Mouse (Mus musculus) limb, embryonic 11.5 days (tissue): Measurements from ENCODE around the gene Ifitm6. TPM values are rescaled to one million over a fixed set of nuclear protein-coding genes. Genes with fewer than 3 reads are reported as not detected.
A peak's percentile ranks its signal among the peaks of the same experiment; 100 is the strongest.

Experiments used
- ATAC-seq: fragments of 200-750 bp; cut with Nextera tagmentation; 2 replicates; pipeline ENCODE4 v1.8.0; 2017; ENCODE audit warnings: low read depth; ENCODE audit not compliant: insufficient number of reproducible peaks, low FRiP score, low TSS enrichment
- DNase-seq: peaks from one replicate; pipeline ENCODE4 v3.0.0-alpha.2; 2015; ENCODE audit warnings: low spot score
- H3K27ac ChIP-seq: fragments of 300-500 bp; sonication (generic); replicated peaks from 2 replicates; pipeline ENCODE4 v1.5.1; 2014; ENCODE audit warnings: low read depth, mild to moderate bottlenecking, low read length
- H3K27me3 ChIP-seq: fragments of 300-500 bp; sonication (generic); 2 replicates; pipeline ENCODE4 v1.6.1; 2014; ENCODE audit warnings: mild to moderate bottlenecking, low read length, mixed read lengths; ENCODE audit not compliant: control insufficient read depth, insufficient read depth
- H3K36me3 ChIP-seq: fragments of 300-500 bp; sonication (generic); 2 replicates; pipeline ENCODE4 v1.6.1; 2014; ENCODE audit warnings: mild to moderate bottlenecking, low read length, moderate library complexity, mixed read lengths; ENCODE audit not compliant: control insufficient read depth, insufficient read depth
- H3K4me1 ChIP-seq: fragments of 300-500 bp; sonication (generic); 2 replicates; pipeline ENCODE4 v1.6.1; 2014; ENCODE audit warnings: low read length, mixed read lengths; ENCODE audit not compliant: control insufficient read depth, insufficient read depth
- H3K4me2 ChIP-seq: fragments of 300-500 bp; sonication (generic); 2 replicates; pipeline ENCODE4 v1.6.1; 2014; ENCODE audit warnings: low read depth, mild to moderate bottlenecking, moderate library complexity; ENCODE audit not compliant: severe bottlenecking
- H3K4me3 ChIP-seq: fragments of 300-500 bp; sonication (generic); 2 replicates; pipeline ENCODE4 v1.5.1; 2014; ENCODE audit warnings: low read depth, low read length
- H3K9ac ChIP-seq: fragments of 300-500 bp; sonication (generic); 2 replicates; pipeline ENCODE4 v1.6.1; 2014; ENCODE audit warnings: mild to moderate bottlenecking, low read length
- H3K9me3 ChIP-seq: fragments of 300-500 bp; sonication (generic); 2 replicates; pipeline ENCODE4 v1.6.1; 2016; ENCODE audit warnings: low read length; ENCODE audit not compliant: control insufficient read depth
- WGBS: fragments of 180-500 bp; shearing (Covaris S2); extraction: QIAGEN DNeasy Blood & Tissue Kit; methylation state at CpG from one replicate; pipeline ENCODE4 v1.1.7; 2014; 5-methylcytosine and 5-hydroxymethylcytosine counted together
- polyA plus RNA-seq: library from polyadenylated mRNA; unstranded; fragments of >200 nt; fragmentation: Nextera tagmentation; extraction: Ambion mirVana; gene quantifications from 2 replicates; pipeline ENCODE4 v1.2.1, GENCODE M21; 2014

The Ifitm6 gene
- polyA plus RNA-seq, 1 experiment from 2014 or later: not detected

- WGBS: 6% methylated on average over 20 of the region's 20 CpGs
- DNase-seq (peak; percentile 88), ATAC-seq (no peak)
- no peaks in the 10 kb centered on the region for H3K9me3 ChIP-seq
- H3K27ac ChIP-seq: no peak overlapping the region
- H3K27me3 ChIP-seq: no peaks in the 10 kb centered on the region
- H3K4me3 ChIP-seq: no peak overlapping the region
- no peaks in the 10 kb centered on the region for H3K36me3 ChIP-seq
- H3K4me1 ChIP-seq: peaks cover 5% of the 10 kb centered on the region
- H3K4me2 ChIP-seq: peak overlapping the region; percentile 32; the same call in 1 of the 2 replicates
- no peak overlapping the region for H3K9ac ChIP-seq
Observed at GRCm38 (mm10) chr7:141008938-141009660, 8.6 kb downstream of the Ifitm6 start.

GRCm38 (mm10) chr7:141008312-141008761, 9.4 kb downstream of the Ifitm6 start:
- peaks cover 5% of the 10 kb centered on the region for H3K4me1 ChIP-seq
- no peak overlapping the region for H3K4me2 ChIP-seq
- no peak for ATAC-seq
- H3K9me3 ChIP-seq: no peaks in the 10 kb centered on the region
- DNase-seq: peak; percentile 33
- H3K27me3 ChIP-seq: no peaks in the 10 kb centered on the region
- H3K9ac ChIP-seq: no peak overlapping the region
- 9% methylated on average over 7 of the region's 7 CpGs for WGBS
- H3K36me3 ChIP-seq: no peaks in the 10 kb centered on the region
- no peak overlapping the region for H3K4me3 ChIP-seq
- no peak overlapping the region for H3K27ac ChIP-seq

GRCm38 (mm10) chr7:141006914-141007313, 10.8 kb downstream of the Ifitm6 start:
- no peaks in the 10 kb centered on the region for H3K9me3 ChIP-seq
- H3K4me1 ChIP-seq: peaks cover 5% of the 10 kb centered on the region
- no peaks in the 10 kb centered on the region for H3K27me3 ChIP-seq
- no peak for ATAC-seq
- no peak for DNase-seq
- H3K36me3 ChIP-seq: no peaks in the 10 kb centered on the region
- no peak overlapping the region for H3K4me2 ChIP-seq
- 87% methylated on average over 5 of the region's 5 CpGs for WGBS
- H3K27ac ChIP-seq: no peak overlapping the region
- no peak overlapping the region for H3K4me3 ChIP-seq
- H3K9ac ChIP-seq: no peak overlapping the region

GRCm38 (mm10) chr7:141006446-141006845, 11.3 kb downstream of the Ifitm6 start:
- DNase-seq (no peak), ATAC-seq (no peak)
- Histone ChIP-seq H3K9me3 (no peaks in the 10 kb centered on the region), H3K4me1 (peaks cover 5% of the 10 kb centered on the region), H3K36me3 (no peaks in the 10 kb centered on the region), H3K9ac (no peak overlapping the region), H3K27ac (no peak overlapping the region), H3K4me2 (no peak overlapping the region), H3K27me3 (no peaks in the 10 kb centered on the region), H3K4me3 (no peak overlapping the region)
- 88% methylated on average over 6 of the region's 6 CpGs for WGBS

GRCm38 (mm10) chr7:141003248-141004010, 14.3 kb downstream of the Ifitm6 start:
- no peak overlapping the region for H3K4me2 ChIP-seq
- no peak overlapping the region for H3K9ac ChIP-seq
- no peaks in the 10 kb centered on the region for H3K27me3 ChIP-seq
- H3K4me1 ChIP-seq: no peaks in the 10 kb centered on the region
- ATAC-seq (no peak), DNase-seq (no peak)
- no peaks in the 10 kb centered on the region for H3K36me3 ChIP-seq
- 83% methylated on average over 5 of the region's 5 CpGs for WGBS
- H3K9me3 ChIP-seq: no peaks in the 10 kb centered on the region
- H3K4me3 ChIP-seq: no peak overlapping the region
- H3K27ac ChIP-seq: no peak overlapping the region

GRCm38 (mm10) chr7:141000881-141001708, 16.6 kb downstream of the Ifitm6 start:
- no peaks in the 10 kb centered on the region for H3K36me3 ChIP-seq
- no peak for ATAC-seq
- H3K9ac ChIP-seq: no peak overlapping the region
- H3K27ac ChIP-seq: no peak overlapping the region
- no peaks in the 10 kb centered on the region for H3K4me1 ChIP-seq
- DNase-seq: no peak
- no peaks in the 10 kb centered on the region for H3K27me3 ChIP-seq
- WGBS: 77% methylated on average over 15 of the region's 15 CpGs
- no peak overlapping the region for H3K4me3 ChIP-seq
- H3K9me3 ChIP-seq: no peaks in the 10 kb centered on the region
- no peak overlapping the region for H3K4me2 ChIP-seq

- no peaks in the 10 kb centered on the region for H3K27me3 ChIP-seq
- ATAC-seq (no peak), DNase-seq (no peak)
- no peak overlapping the region for H3K4me3 ChIP-seq
- no peaks in the 10 kb centered on the region for H3K9me3 ChIP-seq
- no peaks in the 10 kb centered on the region for H3K4me1 ChIP-seq
- no peaks in the 10 kb centered on the region for H3K36me3 ChIP-seq
- no peak overlapping the region for H3K4me2 ChIP-seq
- H3K9ac ChIP-seq: no peak overlapping the region
- 89% methylated on average over 11 of the region's 11 CpGs for WGBS
- H3K27ac ChIP-seq: no peak overlapping the region
Observed at GRCm38 (mm10) chr7:140998853-140999700, 18.6 kb downstream of the Ifitm6 start.
